Mouse (Mus musculus): ENCODE data around the gene Klhdc7b. TPM values are rescaled to one million over a fixed set of nuclear protein-coding genes. Genes with fewer than 3 reads are reported as not detected.

Gene Klhdc7b
- polyA plus RNA-seq, 1 experiment from 2014 or later: not detected

GRCm38 (mm10) chr15:89431271-89431670 is 46.6 kb downstream of the Klhdc7b start:
- H3K4me3 ChIP-seq (ENCODE audit: low read depth, low read length): no peak overlapping the region
- H3K4me2 ChIP-seq: no peak overlapping the region
- DNase-seq (no peak), ATAC-seq (ENCODE audit: insufficient read depth) (no peak)
- no peaks in the 10 kb centered on the region for H3K27me3 ChIP-seq (ENCODE audit: insufficient read depth, low read length)
- peaks cover 14% of the 10 kb centered on the region for H3K36me3 ChIP-seq (ENCODE audit: insufficient read depth)
- TF ChIP-seq CTCF (IDR thresholded peaks at IDR 0.05; ENCODE audit: low read depth): no peak
- no peaks in the 10 kb centered on the region for H3K9me3 ChIP-seq (ENCODE audit: low read depth, low read length)
- no peak overlapping the region for H3K9ac ChIP-seq
- peaks cover 5% of the 10 kb centered on the region; the same call in 1 of the 2 replicates for H3K4me1 ChIP-seq (ENCODE audit: insufficient read depth)
- no peak overlapping the region for H3K27ac ChIP-seq (ENCODE audit: low read depth)
- WGBS: 80% methylated on average over 3 of the region's 3 CpGs

DNA sequence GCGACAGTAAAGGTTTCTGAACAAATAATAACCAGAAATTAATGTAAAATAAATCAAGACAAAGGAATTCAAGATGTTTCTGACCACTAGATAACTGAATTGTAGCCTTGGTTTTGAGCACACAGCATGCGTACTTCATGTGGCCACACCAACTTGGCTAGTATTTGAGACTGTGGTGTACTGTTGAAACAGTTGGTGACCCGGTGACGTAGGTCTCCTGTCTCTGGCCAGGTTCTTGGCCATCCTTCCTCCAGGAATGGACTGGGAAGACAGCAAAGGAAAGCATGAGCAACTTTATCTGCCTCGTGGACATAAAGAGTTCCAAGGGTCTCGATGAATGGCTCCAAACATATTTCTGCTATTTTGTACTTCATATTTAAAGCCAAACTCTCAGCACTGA is 47.1 kb downstream of the Klhdc7b start:
- H3K27ac ChIP-seq (ENCODE audit: low read depth): no peak overlapping the region
- no peak overlapping the region for H3K9ac ChIP-seq
- no peak for ATAC-seq (ENCODE audit: insufficient read depth)
- no peaks in the 10 kb centered on the region for H3K9me3 ChIP-seq (ENCODE audit: low read depth, low read length)
- peaks cover 9% of the 10 kb centered on the region for H3K36me3 ChIP-seq (ENCODE audit: insufficient read depth)
- peaks cover 5% of the 10 kb centered on the region; the same call in 1 of the 2 replicates for H3K4me1 ChIP-seq (ENCODE audit: insufficient read depth)
- H3K4me3 ChIP-seq (ENCODE audit: low read depth, low read length): no peak overlapping the region
- no peaks in the 10 kb centered on the region for H3K27me3 ChIP-seq (ENCODE audit: insufficient read depth, low read length)
- 88% methylated on average over 6 of the region's 6 CpGs for WGBS
- H3K4me2 ChIP-seq: no peak overlapping the region
- no peak for DNase-seq
- no peak for TF ChIP-seq CTCF (IDR thresholded peaks at IDR 0.05; ENCODE audit: low read depth)

GRCm38 (mm10) chr15:89432946-89433345 is 48.2 kb downstream of the Klhdc7b start:
- ATAC-seq (ENCODE audit: insufficient read depth): no peak
- WGBS: 67% methylated on average over 4 of the region's 4 CpGs
- no peak for DNase-seq

GRCm38 (mm10) chr15:89434136-89434535 is 49.4 kb downstream of the Klhdc7b start:
- Histone ChIP-seq H3K4me2 (no peak overlapping the region), H3K27ac (ENCODE audit: low read depth) (no peak overlapping the region), H3K9ac (no peak overlapping the region), H3K4me1 (ENCODE audit: insufficient read depth) (no peaks in the 10 kb centered on the region), H3K27me3 (ENCODE audit: insufficient read depth, low read length) (no peaks in the 10 kb centered on the region), H3K9me3 (ENCODE audit: low read depth, low read length) (no peaks in the 10 kb centered on the region), H3K4me3 (ENCODE audit: low read depth, low read length) (no peak overlapping the region), H3K36me3 (ENCODE audit: insufficient read depth) (no peaks in the 10 kb centered on the region)
- WGBS: 72% methylated on average over 3 of the region's 3 CpGs
- ATAC-seq (ENCODE audit: insufficient read depth) (no peak), DNase-seq (no peak)
- no peak for TF ChIP-seq CTCF (IDR thresholded peaks at IDR 0.05; ENCODE audit: low read depth)

More at GRCm38 (mm10) chr15:89432946-89433345, 48.2 kb downstream of the Klhdc7b start:
- no peak overlapping the region for H3K4me3 ChIP-seq (ENCODE audit: low read depth, low read length)
- H3K9ac ChIP-seq: no peak overlapping the region
- H3K27ac ChIP-seq (ENCODE audit: low read depth): no peak overlapping the region
- TF ChIP-seq CTCF (IDR thresholded peaks at IDR 0.05; ENCODE audit: low read depth): no peak
- H3K4me2 ChIP-seq: no peak overlapping the region
- H3K9me3 ChIP-seq (ENCODE audit: low read depth, low read length): no peaks in the 10 kb centered on the region
- peaks cover 5% of the 10 kb centered on the region; the same call in 1 of the 2 replicates for H3K4me1 ChIP-seq (ENCODE audit: insufficient read depth)
- H3K36me3 ChIP-seq (ENCODE audit: insufficient read depth): no peaks in the 10 kb centered on the region
- H3K27me3 ChIP-seq (ENCODE audit: insufficient read depth, low read length): no peaks in the 10 kb centered on the region

DNA sequence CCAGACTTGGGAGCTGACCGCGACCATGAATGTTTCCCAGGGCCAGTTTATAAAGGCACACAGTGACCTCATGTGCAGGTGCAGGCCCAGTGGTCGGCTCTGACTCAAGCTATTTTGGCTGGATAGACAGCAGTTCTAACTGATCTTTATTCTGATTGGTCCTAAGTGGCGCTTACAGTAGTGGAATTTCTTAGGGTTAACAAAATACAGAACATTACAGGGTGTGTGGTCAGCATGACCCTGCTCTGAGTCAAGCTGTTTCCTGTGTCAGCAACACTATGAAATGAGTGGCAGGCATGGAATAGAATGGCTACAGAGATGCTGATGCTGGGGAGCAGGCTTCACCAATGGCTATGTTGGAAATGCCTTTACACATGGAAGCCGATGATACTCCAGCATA is 51.2 kb downstream of the Klhdc7b start:
- Histone ChIP-seq H3K27me3 (ENCODE audit: insufficient read depth, low read length) (no peaks in the 10 kb centered on the region), H3K9me3 (ENCODE audit: low read depth, low read length) (no peaks in the 10 kb centered on the region), H3K4me1 (ENCODE audit: insufficient read depth) (no peaks in the 10 kb centered on the region), H3K27ac (ENCODE audit: low read depth) (no peak overlapping the region), H3K4me2 (no peak overlapping the region), H3K36me3 (ENCODE audit: insufficient read depth) (no peaks in the 10 kb centered on the region), H3K9ac (no peak overlapping the region), H3K4me3 (ENCODE audit: low read depth, low read length) (no peak overlapping the region)
- TF ChIP-seq CTCF (IDR thresholded peaks at IDR 0.05; ENCODE audit: low read depth): no peak
- DNase-seq (no peak), ATAC-seq (ENCODE audit: insufficient read depth) (no peak)
- 85% methylated on average over 5 of the region's 5 CpGs for WGBS

Other genes with a start within 250 kb of the Klhdc7b start
- 11.4 and 11.9 TPM in 2 replicates for gene Mapk12, start 244.2 kb upstream of the Klhdc7b start, polyA plus RNA-seq (2014; fragmentation: Nextera tagmentation; extraction: Ambion mirVana)
- 11.3 and 13.3 TPM in 2 replicates for gene Mapk11, start 235.3 kb upstream of the Klhdc7b start, polyA plus RNA-seq (2014; fragmentation: Nextera tagmentation; extraction: Ambion mirVana)
- gene Plxnb2, start 204.1 kb upstream of the Klhdc7b start, polyA plus RNA-seq (2014; fragmentation: Nextera tagmentation; extraction: Ambion mirVana): 149 and 156 TPM in 2 replicates
- 9.2 and 11.0 TPM in 2 replicates for gene Dennd6b, start 188.4 kb upstream of the Klhdc7b start, polyA plus RNA-seq (2014; fragmentation: Nextera tagmentation; extraction: Ambion mirVana)
- gene Ppp6r2, start 173.4 kb upstream of the Klhdc7b start, polyA plus RNA-seq (2014; fragmentation: Nextera tagmentation; extraction: Ambion mirVana): 25.6 and 27.8 TPM in 2 replicates
- 56.5 and 71.3 TPM in 2 replicates for gene Sbf1, start 69.6 kb upstream of the Klhdc7b start, polyA plus RNA-seq (2014; fragmentation: Nextera tagmentation; extraction: Ambion mirVana)
- gene Adm2, start 62.2 kb upstream of the Klhdc7b start, polyA plus RNA-seq (2014; fragmentation: Nextera tagmentation; extraction: Ambion mirVana): 0.33 and 0.53 TPM in 2 replicates
- not detected in 2 replicates for gene Miox, start 50.5 kb upstream of the Klhdc7b start, polyA plus RNA-seq (2014; fragmentation: Nextera tagmentation; extraction: Ambion mirVana)
- gene Lmf2, start 29.3 kb upstream of the Klhdc7b start, polyA plus RNA-seq (2014; fragmentation: Nextera tagmentation; extraction: Ambion mirVana): 59.1 and 63.7 TPM in 2 replicates
- 157 and 168 TPM in 2 replicates for gene Ncaph2, start 29.2 kb upstream of the Klhdc7b start, polyA plus RNA-seq (2014; fragmentation: Nextera tagmentation; extraction: Ambion mirVana)
- gene Sco2, start 11.1 kb upstream of the Klhdc7b start, polyA plus RNA-seq (2014; fragmentation: Nextera tagmentation; extraction: Ambion mirVana): 4.5 and 7.5 TPM in 2 replicates
- 0.96 and 1.5 TPM in 2 replicates for gene Tymp, start 7.9 kb upstream of the Klhdc7b start, polyA plus RNA-seq (2014; fragmentation: Nextera tagmentation; extraction: Ambion mirVana)
- gene Odf3b, start 5.6 kb upstream of the Klhdc7b start, polyA plus RNA-seq (2014; fragmentation: Nextera tagmentation; extraction: Ambion mirVana): 1.1 and 1.3 TPM in 2 replicates
- not detected in 2 replicates for gene Syce3, start 25.6 kb downstream of the Klhdc7b start, polyA plus RNA-seq (2014; fragmentation: Nextera tagmentation; extraction: Ambion mirVana)
- 0.54 and 2.3 TPM in 2 replicates for gene Cpt1b, start 40.9 kb downstream of the Klhdc7b start, polyA plus RNA-seq (2014; fragmentation: Nextera tagmentation; extraction: Ambion mirVana)
- 1.9 and 3.0 TPM in 2 replicates for gene C730034F03Rik, start 44.7 kb downstream of the Klhdc7b start, polyA plus RNA-seq (2014; fragmentation: Nextera tagmentation; extraction: Ambion mirVana)
- gene Gm44502, start 44.8 kb downstream of the Klhdc7b start, polyA plus RNA-seq (2014; fragmentation: Nextera tagmentation; extraction: Ambion mirVana): 0.15 TPM in 1 of 2 replicates, not detected in the other
- gene Chkb, start 45.0 kb downstream of the Klhdc7b start, polyA plus RNA-seq (2014; fragmentation: Nextera tagmentation; extraction: Ambion mirVana): 45.9 and 48.3 TPM in 2 replicates
- 0.57 and 0.60 TPM in 2 replicates for gene Mapk8ip2, start 69.0 kb downstream of the Klhdc7b start, polyA plus RNA-seq (2014; fragmentation: Nextera tagmentation; extraction: Ambion mirVana)
- gene Arsa, start 92.5 kb downstream of the Klhdc7b start, polyA plus RNA-seq (2014; fragmentation: Nextera tagmentation; extraction: Ambion mirVana): 12.7 and 14.2 TPM in 2 replicates
- gene Shank3, start 114.7 kb downstream of the Klhdc7b start, polyA plus RNA-seq (2014; fragmentation: Nextera tagmentation; extraction: Ambion mirVana): 3.2 and 3.9 TPM in 2 replicates
- gene Acr, start 183.4 kb downstream of the Klhdc7b start, polyA plus RNA-seq (2014; fragmentation: Nextera tagmentation; extraction: Ambion mirVana): 0.16 TPM in 1 of 2 replicates, not detected in the other
- gene Rabl2, start 207.0 kb downstream of the Klhdc7b start, polyA plus RNA-seq (2014; fragmentation: Nextera tagmentation; extraction: Ambion mirVana): 53.8 and 55.3 TPM in 2 replicates

Measured in lung, embryonic 14.5 days (tissue).